In genomic region chr3:100189861-100190260, GRCm38 (mm10) we compare ENCODE assay signal across 16 mouse cellular contexts. TPM values are rescaled to one million over a fixed set of nuclear protein-coding genes. Genes with fewer than 3 reads are reported as not detected.
DNase-seq lines count a peak whose midpoint lies in the region; ATAC-seq lines count a peak whose summit lies in the region.
"Had no signal": no experiment of that assay in that cellular context is flagged by ENCODE, and none has a peak within 500 bp of the region (broad histone marks: within the 10 kb centered on the region; RNA-seq: fewer than 3 reads in every experiment).

No protein-coding gene starts in this region.

- H3K27me3 ChIP-seq in hindbrain, embryonic 11.5 days (ENCODE audit: control insufficient read depth, insufficient read depth, low read length) = no peaks in the 10 kb centered on the region
- H3K27me3 ChIP-seq in hindbrain, embryonic 10.5 days (ENCODE audit: insufficient read depth, poor library complexity, severe bottlenecking) = no peaks in the 10 kb centered on the region
- no peaks in the 10 kb centered on the region for H3K27me3 ChIP-seq in forebrain, embryonic 15.5 days
- H3K27me3 ChIP-seq in hindbrain, embryonic 14.5 days (ENCODE audit: control insufficient read depth, insufficient read depth, low read length) = no peaks in the 10 kb centered on the region
- H3K27me3 ChIP-seq in midbrain, embryonic 16.5 days (ENCODE audit: control insufficient read depth, insufficient read depth, low read depth, low read length) = no peaks in the 10 kb centered on the region
- H3K27me3 ChIP-seq: CH12.LX; embryonic facial prominence, embryonic 12.5 days; heart, embryonic 12.5 days; limb, embryonic 12.5 days; liver, embryonic 12.5 days had no signal

- DNase-seq in hindbrain, embryonic 11.5 days (ENCODE audit: low spot score) = no peak
- no peak for DNase-seq in hindbrain, embryonic 10.5 days (ENCODE audit: low spot score)
- no peak for DNase-seq in hindbrain, embryonic 14.5 days (ENCODE audit: low spot score)
- no peak for DNase-seq in left cerebral cortex, postnatal 4 days
- no peak for DNase-seq in layer of hippocampus, adult 9-10 months (ENCODE audit: low spot score)
- DNase-seq: heart, adult 11 months had no signal

- H3K9me3 ChIP-seq in hindbrain, embryonic 11.5 days (ENCODE audit: control insufficient read depth, low read length) = no peaks in the 10 kb centered on the region
- no peaks in the 10 kb centered on the region for H3K9me3 ChIP-seq in hindbrain, embryonic 10.5 days
- H3K9me3 ChIP-seq in forebrain, embryonic 15.5 days = no peaks in the 10 kb centered on the region
- no peaks in the 10 kb centered on the region for H3K9me3 ChIP-seq in hindbrain, embryonic 14.5 days (ENCODE audit: control insufficient read depth, low read length)
- H3K9me3 ChIP-seq in midbrain, embryonic 16.5 days (replicated peaks; ENCODE audit: control insufficient read depth, low read length, poor library complexity, severe bottlenecking) = no peaks in the 10 kb centered on the region
- H3K9me3 ChIP-seq: embryonic facial prominence, embryonic 12.5 days; heart, embryonic 12.5 days; limb, embryonic 12.5 days; liver, embryonic 12.5 days had no signal

- H3K27ac ChIP-seq in hindbrain, embryonic 11.5 days (ENCODE audit: low read depth, low read length) = no peak overlapping the region
- H3K27ac ChIP-seq in hindbrain, embryonic 10.5 days = no peak overlapping the region
- no peak overlapping the region for H3K27ac ChIP-seq in forebrain, embryonic 15.5 days (replicated peaks)
- H3K27ac ChIP-seq in hindbrain, embryonic 14.5 days = no peak overlapping the region
- no peak overlapping the region for H3K27ac ChIP-seq in midbrain, embryonic 16.5 days (ENCODE audit: low read length)
- H3K27ac ChIP-seq: embryonic facial prominence, embryonic 12.5 days; limb, embryonic 12.5 days; liver, embryonic 12.5 days had no signal

- no peak overlapping the region for H3K9ac ChIP-seq in hindbrain, embryonic 11.5 days (ENCODE audit: low read depth, low read length)
- no peak overlapping the region for H3K9ac ChIP-seq in forebrain, embryonic 15.5 days (replicated peaks)
- no peak overlapping the region for H3K9ac ChIP-seq in hindbrain, embryonic 14.5 days
- H3K9ac ChIP-seq in midbrain, embryonic 16.5 days (ENCODE audit: low read depth, low read length) = no peak overlapping the region
- H3K9ac ChIP-seq: embryonic facial prominence, embryonic 12.5 days; heart, embryonic 12.5 days; limb, embryonic 12.5 days; liver, embryonic 12.5 days had no signal

- no peaks in the 10 kb centered on the region for H3K4me1 ChIP-seq in hindbrain, embryonic 11.5 days (replicated peaks; ENCODE audit: control insufficient read depth, insufficient read depth, low read length)
- H3K4me1 ChIP-seq in hindbrain, embryonic 10.5 days (replicated peaks) = no peaks in the 10 kb centered on the region
- no peaks in the 10 kb centered on the region for H3K4me1 ChIP-seq in forebrain, embryonic 15.5 days
- no peaks in the 10 kb centered on the region for H3K4me1 ChIP-seq in hindbrain, embryonic 14.5 days (replicated peaks; ENCODE audit: control insufficient read depth, insufficient read depth, low read length)
- H3K4me1 ChIP-seq in midbrain, embryonic 16.5 days (ENCODE audit: control insufficient read depth, insufficient read depth, low read length) = no peaks in the 10 kb centered on the region
- H3K4me1 ChIP-seq: embryonic facial prominence, embryonic 12.5 days; limb, embryonic 12.5 days had no signal

- peak; percentile 38 for ATAC-seq in hindbrain, embryonic 11.5 days (ENCODE audit: low FRiP score)
- ATAC-seq in forebrain, embryonic 15.5 days (replicated peaks) = peak; percentile 53
- peak; percentile 72 for ATAC-seq in hindbrain, embryonic 14.5 days (ENCODE audit: low FRiP score)
- ATAC-seq in midbrain, embryonic 16.5 days = peak; percentile 64
- ATAC-seq in activated CD4-positive, CD25-positive, alpha-beta regulatory T cell, adult 4 months = no peak
- ATAC-seq: inflammation-experienced regulatory T-cells, adult 6 months; liver, embryonic 12.5 days had no signal

- H3K4me3 ChIP-seq in hindbrain, embryonic 11.5 days (ENCODE audit: low read depth, low read length) = no peak overlapping the region
- H3K4me3 ChIP-seq in hindbrain, embryonic 10.5 days = no peak overlapping the region
- no peak overlapping the region for H3K4me3 ChIP-seq in forebrain, embryonic 15.5 days
- H3K4me3 ChIP-seq in hindbrain, embryonic 14.5 days (replicated peaks; ENCODE audit: low read length) = no peak overlapping the region
- H3K4me3 ChIP-seq in midbrain, embryonic 16.5 days (ENCODE audit: low read depth, low read length) = no peak overlapping the region
- H3K4me3 ChIP-seq: embryonic facial prominence, embryonic 12.5 days; erythroblast, embryonic 14.5 days; heart, embryonic 12.5 days; limb, embryonic 12.5 days; liver, embryonic 12.5 days had no signal

- H3K4me2 ChIP-seq in hindbrain, embryonic 11.5 days (replicated peaks; ENCODE audit: low read depth, low read length) = no peak overlapping the region
- H3K4me2 ChIP-seq in forebrain, embryonic 15.5 days (replicated peaks) = no peak overlapping the region
- H3K4me2 ChIP-seq in hindbrain, embryonic 14.5 days (replicated peaks) = no peak overlapping the region
- no peak overlapping the region for H3K4me2 ChIP-seq in midbrain, embryonic 16.5 days (ENCODE audit: low read length)
- H3K4me2 ChIP-seq: embryonic facial prominence, embryonic 12.5 days; heart, embryonic 12.5 days; limb, embryonic 12.5 days; liver, embryonic 12.5 days had no signal

- intact Hi-C loops in left cerebral cortex, postnatal 4 days (cut with DNase I) = loop anchor here (5.0 kb wide), 1 partner anchor 367 kb away; no protein-coding TSS in a partner anchor

- 88% methylated on average over 11 of the region's 11 CpGs for WGBS in hindbrain, embryonic 11.5 days
- 87% methylated on average over 11 of the region's 11 CpGs for WGBS in hindbrain, embryonic 10.5 days
- WGBS in forebrain, embryonic 15.5 days = 70% methylated on average over 11 of the region's 11 CpGs
- 77% methylated on average over 11 of the region's 11 CpGs for WGBS in hindbrain, embryonic 14.5 days
- 79% methylated on average over 11 of the region's 11 CpGs for WGBS in midbrain, embryonic 16.5 days

- H3K36me3 ChIP-seq in hindbrain, embryonic 11.5 days (ENCODE audit: control insufficient read depth, insufficient read depth, low read length) = no peaks in the 10 kb centered on the region
- H3K36me3 ChIP-seq in hindbrain, embryonic 10.5 days = peaks cover 45% of the 10 kb centered on the region
- peaks cover 50% of the 10 kb centered on the region for H3K36me3 ChIP-seq in forebrain, embryonic 15.5 days
- peaks cover 84% of the 10 kb centered on the region for H3K36me3 ChIP-seq in hindbrain, embryonic 14.5 days (replicated peaks; ENCODE audit: control insufficient read depth, insufficient read depth)
- H3K36me3 ChIP-seq in midbrain, embryonic 16.5 days (ENCODE audit: control insufficient read depth, insufficient read depth, low read length) = peaks cover 14% of the 10 kb centered on the region

RNA-seq across cellular contexts. Expression of gene Wdr3, which starts 27.7 kb away (rescaled TPM):
- 50.1 and 64.5 TPM in 2 replicates for polyA plus RNA-seq in hindbrain, embryonic 11.5 days (2014; fragmentation: Nextera tagmentation; extraction: Ambion mirVana)
- 41.2 and 64.6 TPM in 2 replicates for polyA plus RNA-seq in hindbrain, embryonic 10.5 days (2016; fragmentation: Nextera tagmentation; extraction: Ambion mirVana)
- 41.3 and 47.1 TPM in 2 replicates for polyA plus RNA-seq in forebrain, embryonic 15.5 days (2015; fragmentation: Nextera tagmentation; extraction: Ambion mirVana)
- 30.6 and 36.4 TPM in 2 replicates for polyA plus RNA-seq in hindbrain, embryonic 14.5 days (2014; fragmentation: Nextera tagmentation; extraction: Ambion mirVana)
- 32.0 and 44.2 TPM in 2 replicates for polyA plus RNA-seq in midbrain, embryonic 16.5 days (2015; fragmentation: Nextera tagmentation; extraction: Ambion mirVana)
- polyA plus RNA-seq in activated CD4-positive, CD25-positive, alpha-beta regulatory T cell, adult 4 months (2017; shearing (Covaris generic)) = 10 to 100 TPM; 30.9 to 41.0 TPM
- 10 to 100 TPM; 32.2 to 33.2 TPM for total RNA-seq in left cerebral cortex, postnatal 4 days (2021)

RNA-seq across cellular contexts. Expression of gene Gdap2, which starts 27.7 kb away (rescaled TPM):
- 47.8 and 50.5 TPM in 2 replicates for polyA plus RNA-seq in hindbrain, embryonic 11.5 days (2014; fragmentation: Nextera tagmentation; extraction: Ambion mirVana)
- polyA plus RNA-seq in hindbrain, embryonic 10.5 days (2016; fragmentation: Nextera tagmentation; extraction: Ambion mirVana) = 32.7 and 34.1 TPM in 2 replicates
- 42.7 and 49.1 TPM in 2 replicates for polyA plus RNA-seq in forebrain, embryonic 15.5 days (2015; fragmentation: Nextera tagmentation; extraction: Ambion mirVana)
- polyA plus RNA-seq in hindbrain, embryonic 14.5 days (2014; fragmentation: Nextera tagmentation; extraction: Ambion mirVana) = 38.2 and 41.8 TPM in 2 replicates
- polyA plus RNA-seq in midbrain, embryonic 16.5 days (2015; fragmentation: Nextera tagmentation; extraction: Ambion mirVana) = 37.7 and 42.9 TPM in 2 replicates
- 10 to 100 TPM; 31.6 to 39.2 TPM for polyA plus RNA-seq in activated CD4-positive, CD25-positive, alpha-beta regulatory T cell, adult 4 months (2017; shearing (Covaris generic))
- 10 to 100 TPM; 31.9 to 33.4 TPM for total RNA-seq in left cerebral cortex, postnatal 4 days (2021)
